Mouse (Mus musculus): ENCODE measurements around the gene Sfxn2. TPM values are rescaled to one million over a fixed set of nuclear protein-coding genes. Genes with fewer than 3 reads are reported as not detected.

Gene Sfxn2
- polyA plus RNA-seq, 1 experiment from 2014 or later, result 10.2 TPM

GRCm38 (mm10) chr19:46608158-46608557, 35.0 kb downstream of the Sfxn2 start:
- H3K4me2 ChIP-seq, result no peak overlapping the region
- H3K27ac ChIP-seq (replicated peaks), result no peak overlapping the region
- no peaks in the 10 kb centered on the region for H3K9me3 ChIP-seq
- H3K27me3 ChIP-seq, result no peaks in the 10 kb centered on the region
- ATAC-seq (ENCODE audit: low FRiP score, low read depth), result no peak
- no peak overlapping the region for H3K4me3 ChIP-seq
- H3K4me1 ChIP-seq (replicated peaks), result no peaks in the 10 kb centered on the region
- 95% methylated on average over 7 of the region's 7 CpGs for WGBS
- H3K9ac ChIP-seq, result no peak overlapping the region
- peaks cover 17% of the 10 kb centered on the region for H3K36me3 ChIP-seq

DNA sequence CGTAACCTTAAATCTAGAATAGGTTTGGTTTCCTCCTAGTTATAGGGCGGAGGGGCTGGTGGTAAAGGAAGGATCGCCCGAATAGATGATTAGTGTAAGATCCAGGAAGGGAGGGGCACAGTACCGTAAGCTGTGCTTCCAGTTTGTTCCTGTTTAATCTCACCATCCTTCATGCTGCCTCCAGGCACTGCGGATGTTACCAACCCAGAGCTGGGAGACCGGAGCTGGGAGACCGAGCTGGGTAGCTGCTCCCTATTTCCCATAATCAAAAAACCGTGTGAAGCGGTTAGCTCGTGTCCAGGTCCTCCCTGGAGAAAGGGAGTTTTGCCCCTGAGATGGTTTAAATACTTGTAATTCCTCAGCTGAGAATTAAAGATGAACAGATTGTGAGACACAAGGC, 43.2 kb downstream of the Sfxn2 start:
- Histone ChIP-seq H3K36me3 (no peaks in the 10 kb centered on the region), H3K9ac (no peak overlapping the region), H3K4me2 (no peak overlapping the region), H3K4me3 (no peak overlapping the region), H3K27ac (replicated peaks) (no peak overlapping the region), H3K4me1 (replicated peaks) (peaks cover 34% of the 10 kb centered on the region), H3K9me3 (no peaks in the 10 kb centered on the region), H3K27me3 (no peaks in the 10 kb centered on the region)
- ATAC-seq (ENCODE audit: low FRiP score, low read depth), result no peak
- 87% methylated on average over 11 of the region's 11 CpGs for WGBS

- WGBS, result 94% methylated on average over 8 of the region's 8 CpGs
- Histone ChIP-seq H3K36me3 (no peaks in the 10 kb centered on the region), H3K27ac (replicated peaks) (no peak overlapping the region), H3K27me3 (no peaks in the 10 kb centered on the region), H3K4me2 (no peak overlapping the region), H3K9ac (no peak overlapping the region), H3K4me1 (replicated peaks) (peaks cover 44% of the 10 kb centered on the region), H3K4me3 (no peak overlapping the region), H3K9me3 (no peaks in the 10 kb centered on the region)
- no peak for ATAC-seq (ENCODE audit: low FRiP score, low read depth)
Observed at GRCm38 (mm10) chr19:46617361-46617760, 44.2 kb downstream of the Sfxn2 start.

DNA sequence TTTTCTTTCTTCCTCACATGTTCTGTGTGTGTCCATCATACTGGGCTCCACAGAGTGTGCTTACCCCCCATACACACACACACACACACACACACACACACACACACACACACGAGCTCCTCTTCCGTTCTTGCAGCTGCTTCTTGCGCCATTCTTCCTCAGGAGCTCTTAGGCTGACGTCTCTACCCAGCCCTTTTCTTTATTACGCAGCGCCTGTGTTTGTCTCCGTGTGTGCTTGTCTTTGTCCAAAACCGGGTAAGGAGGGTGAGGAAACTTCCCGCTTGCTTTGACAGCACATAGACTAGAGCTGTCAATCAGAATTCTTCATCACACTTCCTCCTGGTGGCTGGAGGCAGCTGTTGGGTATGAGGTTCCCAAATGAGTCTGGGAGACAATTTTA, 45.2 kb downstream of the Sfxn2 start:
- WGBS, result 54% methylated on average over 9 of the region's 9 CpGs
- Histone ChIP-seq H3K4me3 (no peak overlapping the region), H3K27me3 (no peaks in the 10 kb centered on the region), H3K4me2 (no peak overlapping the region), H3K4me1 (replicated peaks) (peaks cover 54% of the 10 kb centered on the region), H3K27ac (replicated peaks) (no peak overlapping the region), H3K9ac (no peak overlapping the region), H3K9me3 (no peaks in the 10 kb centered on the region), H3K36me3 (no peaks in the 10 kb centered on the region)
- no peak for ATAC-seq (ENCODE audit: low FRiP score, low read depth)

DNA sequence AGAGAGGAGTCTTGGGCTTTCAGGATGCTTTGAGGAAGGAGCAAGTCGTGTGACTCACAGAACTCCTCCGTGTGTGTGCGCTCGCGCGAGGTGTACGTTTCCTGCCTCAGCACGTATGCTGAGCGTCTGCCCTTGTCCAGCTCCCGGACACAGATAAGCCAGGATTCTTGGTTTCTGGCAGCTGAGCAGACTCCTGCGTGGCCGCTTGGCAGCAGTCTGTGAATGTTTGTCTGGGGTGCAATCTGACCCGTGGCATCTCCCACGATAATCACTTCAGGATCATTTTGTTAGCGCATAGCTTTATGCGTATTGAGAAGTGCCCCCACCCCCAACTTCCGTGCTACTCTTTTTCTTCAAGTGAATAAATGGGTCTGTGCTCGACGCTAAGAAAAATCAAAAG, 45.8 kb downstream of the Sfxn2 start:
- Histone ChIP-seq H3K4me1 (replicated peaks) (peaks cover 61% of the 10 kb centered on the region), H3K9me3 (no peaks in the 10 kb centered on the region), H3K27ac (replicated peaks) (no peak overlapping the region), H3K4me3 (no peak overlapping the region), H3K9ac (no peak overlapping the region), H3K36me3 (no peaks in the 10 kb centered on the region), H3K4me2 (no peak overlapping the region), H3K27me3 (no peaks in the 10 kb centered on the region)
- 62% methylated on average over 19 of the region's 19 CpGs for WGBS
- no peak for ATAC-seq (ENCODE audit: low FRiP score, low read depth)

DNA sequence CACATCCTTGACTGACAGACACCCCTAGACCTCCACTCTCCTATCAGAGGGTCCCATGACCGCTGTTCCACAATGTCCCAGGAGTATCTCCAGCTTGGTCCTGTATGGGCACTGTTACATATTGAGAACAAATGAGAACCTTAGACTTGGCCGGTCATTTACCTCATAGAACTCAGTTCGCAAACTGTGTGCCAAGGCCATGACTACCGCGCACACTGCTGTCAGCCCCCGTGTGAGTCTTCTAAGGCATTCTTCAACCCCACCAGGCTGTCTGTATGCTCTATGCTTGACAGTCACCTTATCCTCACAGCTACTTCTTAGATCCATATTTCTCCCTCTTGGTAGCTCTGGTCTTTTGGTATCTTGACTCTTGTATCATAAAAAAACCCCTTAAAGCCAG, 46.4 kb downstream of the Sfxn2 start:
- Histone ChIP-seq H3K4me1 (replicated peaks) (peaks cover 66% of the 10 kb centered on the region), H3K36me3 (no peaks in the 10 kb centered on the region), H3K27me3 (no peaks in the 10 kb centered on the region), H3K27ac (replicated peaks) (no peak overlapping the region), H3K9ac (no peak overlapping the region), H3K4me3 (no peak overlapping the region), H3K9me3 (no peaks in the 10 kb centered on the region), H3K4me2 (no peak overlapping the region)
- 84% methylated on average over 6 of the region's 6 CpGs for WGBS
- ATAC-seq (ENCODE audit: low FRiP score, low read depth), result no peak

DNA sequence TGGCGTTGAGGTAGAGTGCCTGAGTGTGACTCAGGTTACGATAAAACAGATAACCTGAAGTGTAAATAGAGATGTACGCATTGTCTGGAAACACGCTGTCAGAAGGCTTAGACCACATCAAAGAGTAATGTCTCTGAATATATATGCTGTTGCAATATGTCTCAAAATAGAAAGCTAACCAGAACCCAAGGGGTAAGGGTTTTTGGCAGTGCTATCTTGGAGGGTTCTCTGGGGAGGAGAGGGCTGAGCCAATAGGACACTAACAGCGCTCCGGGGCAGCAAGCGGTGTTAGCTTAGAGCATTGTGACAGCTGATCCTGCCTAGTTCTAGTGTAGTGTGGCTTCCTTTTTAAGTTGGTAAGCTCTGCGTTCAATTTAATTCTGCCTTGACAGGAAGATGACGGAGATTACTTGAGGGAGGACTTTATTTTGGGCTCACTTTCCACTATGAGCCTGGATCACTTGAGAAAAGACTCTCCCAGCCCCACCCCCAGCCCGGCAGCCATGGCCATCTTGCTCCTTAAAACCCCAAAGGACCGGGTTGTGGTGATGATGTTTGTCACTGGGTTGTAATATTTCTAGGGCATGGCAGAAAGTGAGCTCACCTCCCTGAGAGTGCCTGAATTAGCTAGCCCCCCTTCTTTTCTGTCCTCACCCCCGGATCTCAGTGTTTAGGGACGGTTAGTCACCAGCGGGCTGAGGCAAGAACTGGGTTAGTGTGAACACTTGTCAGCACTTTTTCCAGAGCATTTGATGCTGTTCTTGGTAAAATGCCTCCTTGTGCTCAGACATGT, 47.0 kb downstream of the Sfxn2 start:
- no peak overlapping the region for H3K27ac ChIP-seq (replicated peaks)
- no peaks in the 10 kb centered on the region for H3K27me3 ChIP-seq
- no peak for ATAC-seq (ENCODE audit: low FRiP score, low read depth)
- peaks cover 69% of the 10 kb centered on the region for H3K4me1 ChIP-seq (replicated peaks)
- H3K4me3 ChIP-seq, result no peak overlapping the region
- WGBS, result 73% methylated on average over 14 of the region's 14 CpGs
- no peaks in the 10 kb centered on the region for H3K36me3 ChIP-seq
- H3K9ac ChIP-seq, result no peak overlapping the region
- H3K4me2 ChIP-seq, result no peak overlapping the region
- H3K9me3 ChIP-seq, result no peaks in the 10 kb centered on the region

DNA sequence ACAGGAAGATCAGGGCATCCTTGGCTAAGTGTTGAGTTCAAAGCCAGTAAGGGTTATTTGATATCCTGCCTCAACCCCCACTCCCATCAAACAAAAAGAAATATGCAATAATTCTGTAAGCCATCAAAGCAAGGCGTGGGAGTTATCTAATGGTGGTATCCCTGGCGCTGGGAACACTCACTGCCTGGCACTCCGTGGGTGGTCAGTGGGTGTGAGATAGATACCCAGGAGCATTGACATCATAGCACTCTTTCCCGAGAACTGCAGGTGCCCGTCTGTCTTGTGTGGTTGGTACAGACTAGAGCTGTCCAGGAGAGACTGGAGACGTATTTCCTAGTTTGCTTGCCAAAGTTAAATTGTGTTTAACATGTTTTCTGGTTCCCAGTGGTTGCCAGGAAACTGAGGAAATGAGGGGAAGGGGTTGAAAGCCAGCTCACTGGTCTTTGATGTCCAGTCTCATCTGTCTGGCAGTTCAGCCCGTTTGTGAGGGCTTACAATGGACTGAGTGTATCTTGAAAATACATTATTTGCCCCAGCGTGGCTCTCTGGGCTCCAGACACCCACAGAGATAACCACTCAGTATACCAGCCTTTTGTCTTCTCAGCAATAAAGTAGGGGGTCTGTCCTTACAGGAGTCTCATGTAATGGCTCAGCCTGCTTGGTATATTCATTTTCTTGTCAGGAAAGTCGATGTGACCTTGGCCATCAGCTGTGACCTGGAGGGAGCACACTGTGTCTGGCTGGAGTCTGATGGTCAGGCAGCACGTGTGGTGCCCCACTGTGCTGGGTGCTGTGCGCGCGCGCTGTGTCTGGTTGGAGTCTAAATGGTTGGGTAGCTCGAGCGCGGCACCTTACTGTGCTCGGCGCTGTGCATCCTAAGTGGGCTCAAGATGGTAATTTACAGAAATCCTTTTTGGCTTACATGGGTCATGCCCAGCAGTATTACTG, 48.3 kb downstream of the Sfxn2 start:
- H3K4me1 ChIP-seq (replicated peaks), result peaks cover 69% of the 10 kb centered on the region
- H3K27me3 ChIP-seq, result no peaks in the 10 kb centered on the region
- 34% methylated on average over 19 of the region's 19 CpGs for WGBS
- no peak overlapping the region for H3K4me3 ChIP-seq
- H3K27ac ChIP-seq (replicated peaks), result 0 out of 2 replicates have a peak overlapping the region, but pooled peaks have one; percentile 1
- H3K4me2 ChIP-seq, result no peak overlapping the region
- no peaks in the 10 kb centered on the region for H3K36me3 ChIP-seq
- no peak overlapping the region for H3K9ac ChIP-seq
- ATAC-seq (ENCODE audit: low FRiP score, low read depth), result peak; percentile 15; the same call in 1 of the 2 replicates
- no peaks in the 10 kb centered on the region for H3K9me3 ChIP-seq

DNA sequence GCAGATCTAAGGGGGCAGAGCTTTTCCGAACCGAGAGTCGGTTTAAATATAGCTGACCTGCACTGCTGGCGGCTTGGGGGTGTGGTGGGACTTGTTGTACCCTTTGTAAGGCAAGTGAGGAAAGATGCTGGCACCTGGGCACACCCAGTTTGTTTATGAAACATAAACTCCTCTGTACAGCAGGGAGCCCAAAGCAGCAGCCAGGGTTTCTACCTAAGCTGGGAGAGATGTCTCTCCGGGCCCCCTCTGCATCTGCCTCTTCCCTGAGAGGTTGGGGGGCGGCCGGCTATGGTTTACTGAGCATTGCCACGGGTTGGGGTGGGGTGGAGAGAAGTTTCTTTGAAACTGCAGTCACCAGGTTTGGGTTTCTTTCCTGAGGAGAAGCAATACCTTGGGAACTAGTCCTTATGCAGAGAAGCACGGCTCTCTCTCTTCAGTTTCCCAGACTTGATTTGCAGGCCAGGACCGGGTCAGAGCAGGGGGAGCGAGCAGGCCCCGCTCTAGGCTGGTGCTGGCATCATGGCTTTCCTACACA, 49.6 kb downstream of the Sfxn2 start:
- Histone ChIP-seq H3K4me2 (peak overlapping the region; percentile 43), H3K4me3 (no peak overlapping the region), H3K4me1 (replicated peaks) (peaks cover 69% of the 10 kb centered on the region), H3K27me3 (no peaks in the 10 kb centered on the region), H3K27ac (replicated peaks) (0 out of 2 replicates have a peak overlapping the region, but pooled peaks have one; percentile 1), H3K9me3 (no peaks in the 10 kb centered on the region), H3K9ac (no peak overlapping the region), H3K36me3 (no peaks in the 10 kb centered on the region)
- no peak for ATAC-seq (ENCODE audit: low FRiP score, low read depth)
- WGBS, result 33% methylated on average over 12 of the region's 12 CpGs

DNA sequence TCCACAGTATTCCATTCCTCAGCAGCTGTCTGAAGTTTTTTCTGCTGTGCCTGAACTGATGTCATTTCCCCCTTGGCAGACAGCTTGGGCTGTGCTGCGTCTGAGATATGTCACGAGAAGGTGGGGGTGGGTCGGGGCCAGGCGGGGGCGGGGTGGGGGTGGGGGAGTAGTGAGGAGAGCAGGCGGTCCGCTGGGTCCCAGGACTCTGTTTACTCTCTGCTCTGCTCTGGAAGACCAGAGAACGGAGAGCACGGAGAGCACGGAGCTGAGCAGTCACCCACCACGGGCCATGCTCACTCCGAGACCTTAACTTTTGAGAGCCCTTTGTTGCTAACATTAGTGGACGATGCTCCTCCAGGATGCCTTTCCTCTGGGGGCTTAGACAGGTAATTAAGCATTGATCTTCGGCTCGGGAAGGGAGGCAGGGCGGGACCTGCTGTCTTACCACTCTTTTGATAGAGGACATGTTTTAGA, 50.1 kb downstream of the Sfxn2 start:
- Histone ChIP-seq H3K9ac (no peak overlapping the region; the same call in 1 of the 2 replicates), H3K27me3 (no peaks in the 10 kb centered on the region), H3K9me3 (no peaks in the 10 kb centered on the region), H3K36me3 (no peaks in the 10 kb centered on the region), H3K4me1 (replicated peaks) (peaks cover 66% of the 10 kb centered on the region), H3K4me2 (peak overlapping the region; percentile 43), H3K4me3 (0 out of 2 replicates have a peak overlapping the region, but pooled peaks have one; percentile 1), H3K27ac (replicated peaks) (0 out of 2 replicates have a peak overlapping the region, but pooled peaks have one; percentile 38)
- WGBS, result 4% methylated on average over 15 of the region's 16 CpGs
- ATAC-seq (ENCODE audit: low FRiP score, low read depth), result peak; percentile 43; the same call in 1 of the 2 replicates

GRCm38 (mm10) chr19:46623790-46624772, 50.9 kb downstream of the Sfxn2 start:
- H3K36me3 ChIP-seq, result no peaks in the 10 kb centered on the region
- H3K4me3 ChIP-seq, result 0 out of 2 replicates have a peak overlapping the region, but pooled peaks have one; percentile 1
- H3K4me2 ChIP-seq, result peak overlapping the region; percentile 43
- no peaks in the 10 kb centered on the region for H3K9me3 ChIP-seq
- peak; percentile 49 for ATAC-seq (ENCODE audit: low FRiP score, low read depth)
- H3K27ac ChIP-seq (replicated peaks), result peak overlapping the region; percentile 43
- no peaks in the 10 kb centered on the region for H3K27me3 ChIP-seq
- 16% methylated on average over 19 of the region's 19 CpGs for WGBS
- peaks cover 58% of the 10 kb centered on the region for H3K4me1 ChIP-seq (replicated peaks)
- H3K9ac ChIP-seq, result no peak overlapping the region

Data from hindbrain, embryonic 15.5 days (tissue).